Mouse (Mus musculus) forebrain, embryonic 15.5 days (tissue): ENCODE results near the gene Smpd1. TPM values are rescaled to one million over a fixed set of nuclear protein-coding genes. Genes with fewer than 3 reads are reported as not detected.
A peak's percentile ranks its signal among the peaks of the same experiment; 100 is the strongest.

Experiments
- ATAC-seq: fragments of 200-750 bp; cut with Nextera tagmentation; replicated peaks from 2 replicates; pipeline ENCODE4 v1.8.0; 2017; ENCODE audit warnings: mild to moderate bottlenecking, moderate TSS enrichment, moderate library complexity
- H3K27ac ChIP-seq: fragments of 300-500 bp; sonication (generic); replicated peaks from 2 replicates; pipeline ENCODE4 v1.5.1; 2015; ENCODE audit warnings: mild to moderate bottlenecking, inconsistent platforms
- H3K27me3 ChIP-seq: fragments of 300-500 bp; sonication (generic); 2 replicates; pipeline ENCODE4 v1.6.1; 2015; ENCODE audit warnings: inconsistent platforms
- H3K36me3 ChIP-seq: fragments of 300-500 bp; sonication (generic); 2 replicates; pipeline ENCODE4 v1.6.1; 2015; ENCODE audit warnings: mild to moderate bottlenecking, inconsistent platforms
- H3K4me1 ChIP-seq: fragments of 300-500 bp; sonication (generic); 2 replicates; pipeline ENCODE4 v1.6.1; 2015; ENCODE audit warnings: inconsistent platforms
- H3K4me2 ChIP-seq: fragments of 300-500 bp; sonication (generic); replicated peaks from 2 replicates; pipeline ENCODE4 v1.6.1; 2015; ENCODE audit warnings: mild to moderate bottlenecking, inconsistent platforms
- H3K4me3 ChIP-seq: fragments of 300-500 bp; sonication (generic); 2 replicates; pipeline ENCODE4 v1.5.1; 2015; ENCODE audit warnings: mild to moderate bottlenecking, inconsistent platforms
- H3K9ac ChIP-seq: fragments of 300-500 bp; sonication (generic); replicated peaks from 2 replicates; pipeline ENCODE4 v1.6.1; 2015; ENCODE audit warnings: mild to moderate bottlenecking, inconsistent platforms
- H3K9me3 ChIP-seq: fragments of 300-500 bp; sonication (generic); 2 replicates; pipeline ENCODE4 v1.6.1; 2016; ENCODE audit warnings: inconsistent platforms
- WGBS: fragments of 180-500 bp; shearing (Covaris S2); methylation state at CpG from one replicate; pipeline ENCODE4 v1.1.7; 2015; ENCODE audit warnings: mixed read lengths; 5-methylcytosine and 5-hydroxymethylcytosine counted together
- polyA plus RNA-seq: library from polyadenylated mRNA; unstranded; fragments of >200 nt; fragmentation: Nextera tagmentation; extraction: Ambion mirVana; gene quantifications from 2 replicates; pipeline ENCODE4 v1.2.1, GENCODE M21; 2015

The Smpd1 gene
- polyA plus RNA-seq, 1 experiment from 2014 or later = 69.8 TPM

DNA sequence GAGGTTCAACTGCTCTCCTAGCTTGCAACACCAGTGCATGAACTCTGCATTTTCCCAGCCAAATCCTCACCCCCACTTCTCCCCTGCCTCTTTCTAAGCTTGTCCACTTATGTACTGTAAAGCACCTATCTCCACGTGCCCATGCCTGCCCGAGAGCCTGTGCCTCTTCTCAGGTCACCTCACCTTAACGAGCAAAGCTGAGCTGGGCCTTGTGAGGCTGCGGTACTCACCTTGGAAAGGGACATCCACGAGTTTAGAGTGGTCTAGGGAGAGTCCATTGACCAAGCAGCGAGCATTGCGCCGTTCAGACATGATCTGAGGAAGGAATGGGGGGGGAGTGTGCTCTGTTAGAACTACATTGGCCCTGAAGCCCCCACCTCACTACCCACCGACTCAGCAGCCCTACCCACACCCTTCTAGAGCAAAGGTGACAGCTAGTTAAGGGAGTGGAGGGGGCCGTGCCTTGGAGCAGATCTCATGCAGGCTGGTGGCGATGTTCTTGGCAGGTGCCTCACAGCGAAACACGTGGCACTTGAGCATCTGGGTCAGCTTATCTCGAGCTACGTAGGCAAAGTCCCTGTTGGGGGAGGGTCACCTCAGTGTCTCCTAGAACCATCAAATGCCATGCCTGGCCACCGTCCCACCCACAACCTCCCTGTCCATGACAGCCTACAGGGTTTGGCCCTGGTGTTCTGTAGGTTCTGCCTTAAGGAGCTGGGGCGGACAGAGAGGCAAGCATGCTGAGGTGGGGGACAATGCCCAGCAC lies 11.1 kb downstream of the Smpd1 start:
- no peaks in the 10 kb centered on the region for H3K27me3 ChIP-seq
- H3K4me1 ChIP-seq = peaks cover 24% of the 10 kb centered on the region
- ATAC-seq = no peak
- 84% methylated on average over 17 of the region's 17 CpGs for WGBS
- H3K27ac ChIP-seq = no peak overlapping the region
- H3K9me3 ChIP-seq = no peaks in the 10 kb centered on the region
- H3K4me2 ChIP-seq = no peak overlapping the region
- H3K4me3 ChIP-seq = no peak overlapping the region
- peaks cover 65% of the 10 kb centered on the region for H3K36me3 ChIP-seq
- no peak overlapping the region for H3K9ac ChIP-seq

DNA sequence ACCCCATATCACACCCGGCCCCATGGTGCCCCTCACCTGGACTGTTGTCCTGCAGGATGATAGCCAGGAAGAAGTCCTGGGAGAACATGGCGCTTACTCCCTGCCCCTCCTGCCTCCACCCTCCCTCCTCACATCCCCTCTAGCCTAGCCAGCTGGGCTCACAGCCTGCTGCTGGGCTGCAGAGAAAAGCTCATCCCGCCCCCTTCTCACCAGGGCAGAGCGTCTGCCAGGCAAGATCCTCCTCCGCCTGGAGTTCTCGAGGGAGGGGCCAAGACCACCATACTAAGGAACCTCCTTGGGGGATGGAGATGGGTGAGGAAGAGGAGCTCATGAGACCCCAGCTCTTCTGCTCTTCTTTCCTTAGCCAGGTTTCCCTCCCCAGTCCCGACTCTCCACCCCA lies 14.4 kb downstream of the Smpd1 start:
- H3K4me3 ChIP-seq = peak overlapping the region; percentile 30
- peaks cover 38% of the 10 kb centered on the region for H3K4me1 ChIP-seq
- H3K27me3 ChIP-seq = no peaks in the 10 kb centered on the region
- peak overlapping the region; percentile 34 for H3K9ac ChIP-seq
- H3K27ac ChIP-seq = peak overlapping the region; percentile 83
- H3K36me3 ChIP-seq = peaks cover 49% of the 10 kb centered on the region
- 11% methylated on average over 7 of the region's 7 CpGs for WGBS
- H3K4me2 ChIP-seq = peak overlapping the region; percentile 45
- H3K9me3 ChIP-seq = no peaks in the 10 kb centered on the region
- peak; percentile 65 for ATAC-seq

DNA sequence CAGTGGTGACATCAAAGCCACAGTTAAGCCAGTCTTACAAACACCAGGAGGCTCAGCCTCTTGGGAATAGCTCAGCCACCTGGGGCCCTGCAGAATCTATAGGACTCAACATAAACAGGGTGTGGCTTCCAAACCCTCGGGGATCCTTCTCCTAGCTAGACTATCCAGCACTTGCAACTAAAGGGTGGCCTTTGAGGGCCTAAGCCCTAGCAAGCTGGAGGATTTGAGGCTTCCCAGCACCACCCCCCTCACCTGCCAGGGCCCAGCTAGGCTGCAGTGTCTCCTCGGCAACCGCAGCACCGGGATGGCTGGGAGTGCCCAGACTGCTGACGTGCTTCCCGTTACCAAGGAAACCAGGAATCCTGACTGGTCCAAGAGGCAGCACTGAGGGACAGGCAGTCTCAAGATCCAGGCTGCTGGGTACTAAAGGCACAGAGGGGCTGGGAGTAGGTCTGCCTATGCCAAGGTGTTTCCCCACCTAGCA lies 14.9 kb downstream of the Smpd1 start:
- H3K27ac ChIP-seq = peak overlapping the region; percentile 83
- H3K4me3 ChIP-seq = peak overlapping the region; percentile 30
- WGBS = 3% methylated on average over 6 of the region's 6 CpGs
- ATAC-seq = peak; percentile 90
- H3K4me2 ChIP-seq = peak overlapping the region; percentile 45
- peaks cover 38% of the 10 kb centered on the region for H3K4me1 ChIP-seq
- peaks cover 49% of the 10 kb centered on the region for H3K36me3 ChIP-seq
- no peaks in the 10 kb centered on the region for H3K9me3 ChIP-seq
- no peaks in the 10 kb centered on the region for H3K27me3 ChIP-seq
- peak overlapping the region; percentile 34 for H3K9ac ChIP-seq

DNA sequence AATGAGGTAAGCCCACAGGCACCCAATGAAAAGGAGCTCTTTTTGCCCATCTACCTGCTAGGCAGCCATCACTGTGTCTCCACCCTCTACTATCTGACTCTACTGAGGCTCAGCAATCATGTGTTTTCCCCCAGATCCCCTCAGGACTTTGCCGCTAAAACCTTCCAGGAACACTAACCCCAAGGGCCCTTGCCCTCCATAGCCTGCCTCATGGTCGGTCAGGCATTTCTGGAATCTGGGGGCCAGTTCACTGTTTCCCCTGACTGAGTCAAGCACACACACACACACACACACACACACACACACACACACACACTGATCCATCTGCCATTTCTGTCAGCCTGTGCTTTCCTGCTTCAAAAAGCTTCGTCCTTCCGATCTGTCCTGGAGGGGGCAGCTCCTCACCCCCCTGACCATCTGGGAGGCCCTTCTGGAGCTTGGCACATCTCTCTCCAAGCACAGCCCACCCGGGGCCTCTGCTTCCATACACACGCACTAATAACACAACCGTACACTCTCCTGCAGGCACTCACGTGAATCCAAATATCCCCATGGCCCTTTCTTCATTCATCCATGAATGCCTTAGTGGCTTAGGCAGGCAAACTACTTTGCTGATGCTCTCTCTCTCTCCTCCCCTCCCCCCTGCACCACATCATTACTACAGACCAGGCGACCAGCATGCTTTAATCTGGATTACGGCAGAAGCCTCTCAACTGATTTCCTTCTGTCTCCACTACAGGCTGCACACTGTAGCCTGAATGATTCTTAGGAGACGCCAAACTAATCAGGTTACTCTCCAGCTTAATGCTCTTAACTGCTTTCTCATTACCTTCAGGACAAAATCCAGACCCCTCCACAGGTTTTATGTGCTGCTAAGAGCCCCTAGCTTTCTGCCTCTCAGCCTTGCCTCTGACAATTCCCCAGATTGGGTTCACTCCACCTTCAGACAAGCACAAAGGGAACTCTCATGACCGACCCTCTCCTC lies 15.6 kb downstream of the Smpd1 start:
- peak overlapping the region; percentile 30 for H3K4me3 ChIP-seq
- no peaks in the 10 kb centered on the region for H3K9me3 ChIP-seq
- no peaks in the 10 kb centered on the region for H3K27me3 ChIP-seq
- WGBS = 8% methylated on average over 12 of the region's 12 CpGs
- H3K4me1 ChIP-seq = peaks cover 38% of the 10 kb centered on the region
- ATAC-seq = peak; percentile 33
- H3K4me2 ChIP-seq = peak overlapping the region; percentile 45
- peaks cover 44% of the 10 kb centered on the region for H3K36me3 ChIP-seq
- peak overlapping the region; percentile 83 for H3K27ac ChIP-seq
- peak overlapping the region; percentile 34 for H3K9ac ChIP-seq

DNA sequence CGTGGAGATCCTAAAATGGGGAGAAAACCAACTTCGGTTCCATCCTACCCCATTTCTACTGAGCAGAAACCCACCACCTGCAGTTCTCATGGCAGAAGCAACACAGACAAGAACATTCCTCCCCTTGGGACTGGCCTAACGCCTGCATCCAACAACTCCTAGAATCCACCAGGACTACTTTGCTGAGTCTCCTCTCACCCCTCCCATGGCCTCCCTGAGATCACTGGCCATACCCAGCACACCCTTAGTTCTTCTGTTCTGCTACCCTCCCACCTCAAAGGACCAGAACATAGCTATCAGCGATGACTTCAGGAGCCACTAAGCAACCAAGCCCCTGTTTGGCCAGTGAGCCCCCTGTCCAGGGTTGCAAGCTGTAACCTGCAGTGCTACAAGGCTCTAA lies 16.6 kb downstream of the Smpd1 start:
- no peak overlapping the region for H3K4me3 ChIP-seq
- H3K9me3 ChIP-seq = no peaks in the 10 kb centered on the region
- H3K4me2 ChIP-seq = peak overlapping the region; percentile 45
- H3K27me3 ChIP-seq = no peaks in the 10 kb centered on the region
- 75% methylated on average over 4 of the region's 4 CpGs for WGBS
- peaks cover 38% of the 10 kb centered on the region for H3K4me1 ChIP-seq
- peaks cover 34% of the 10 kb centered on the region for H3K36me3 ChIP-seq
- H3K9ac ChIP-seq = 0 out of 2 replicates have a peak overlapping the region, but pooled peaks have one; percentile 34
- H3K27ac ChIP-seq = peak overlapping the region; percentile 83
- no peak for ATAC-seq

DNA sequence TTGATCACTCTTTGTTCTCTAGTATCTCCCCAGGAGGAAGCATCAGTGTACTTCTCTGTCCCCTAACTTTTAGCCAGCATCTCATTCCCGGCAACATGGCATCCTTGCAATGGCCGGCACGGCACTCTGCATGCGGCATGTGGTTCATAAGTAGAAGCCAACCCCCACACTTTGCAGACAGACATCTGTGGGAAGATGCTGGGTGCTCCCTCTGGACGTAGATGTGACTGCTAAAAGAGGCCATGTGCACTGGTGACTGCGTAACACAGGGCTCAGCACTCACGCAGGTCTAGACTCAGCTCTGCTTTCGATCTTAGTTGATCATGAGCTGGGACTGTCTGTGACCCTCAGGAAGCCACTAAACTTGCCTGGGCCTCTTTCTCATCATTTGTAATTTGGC lies 18.8 kb downstream of the Smpd1 start:
- Histone ChIP-seq H3K9me3 (no peaks in the 10 kb centered on the region), H3K9ac (no peak overlapping the region), H3K36me3 (peaks cover 15% of the 10 kb centered on the region), H3K27me3 (no peaks in the 10 kb centered on the region), H3K4me2 (no peak overlapping the region), H3K27ac (no peak overlapping the region), H3K4me3 (no peak overlapping the region), H3K4me1 (peaks cover 39% of the 10 kb centered on the region)
- no peak for ATAC-seq
- WGBS = 91% methylated on average over 8 of the region's 8 CpGs

DNA sequence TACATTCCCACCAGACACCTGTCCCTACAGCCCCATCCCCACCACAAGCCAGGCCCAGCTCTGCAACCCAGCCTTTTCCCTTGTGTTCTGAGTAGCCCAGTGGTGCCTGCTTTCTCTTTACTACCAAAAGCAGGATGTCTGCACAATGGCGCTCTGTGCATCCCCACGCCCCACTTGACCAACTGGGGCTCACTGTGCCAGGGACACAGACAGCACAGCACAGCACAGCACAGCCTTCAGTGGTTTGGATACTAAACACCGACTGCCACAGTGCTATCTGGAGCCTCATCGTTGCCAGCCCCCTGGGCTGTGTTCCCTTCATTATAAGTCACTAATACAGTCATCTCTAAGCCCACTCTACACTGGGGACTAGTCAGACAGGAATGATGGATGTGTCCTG lies 20.4 kb downstream of the Smpd1 start:
- no peak overlapping the region for H3K4me3 ChIP-seq
- peaks cover 15% of the 10 kb centered on the region for H3K36me3 ChIP-seq
- no peak overlapping the region for H3K4me2 ChIP-seq
- ATAC-seq = no peak
- H3K27me3 ChIP-seq = no peaks in the 10 kb centered on the region
- 85% methylated on average over 4 of the region's 4 CpGs for whole genome bisulfite sequencing
- no peaks in the 10 kb centered on the region for H3K9me3 ChIP-seq
- H3K9ac ChIP-seq = no peak overlapping the region
- H3K4me1 ChIP-seq = peaks cover 40% of the 10 kb centered on the region
- H3K27ac ChIP-seq = no peak overlapping the region

DNA sequence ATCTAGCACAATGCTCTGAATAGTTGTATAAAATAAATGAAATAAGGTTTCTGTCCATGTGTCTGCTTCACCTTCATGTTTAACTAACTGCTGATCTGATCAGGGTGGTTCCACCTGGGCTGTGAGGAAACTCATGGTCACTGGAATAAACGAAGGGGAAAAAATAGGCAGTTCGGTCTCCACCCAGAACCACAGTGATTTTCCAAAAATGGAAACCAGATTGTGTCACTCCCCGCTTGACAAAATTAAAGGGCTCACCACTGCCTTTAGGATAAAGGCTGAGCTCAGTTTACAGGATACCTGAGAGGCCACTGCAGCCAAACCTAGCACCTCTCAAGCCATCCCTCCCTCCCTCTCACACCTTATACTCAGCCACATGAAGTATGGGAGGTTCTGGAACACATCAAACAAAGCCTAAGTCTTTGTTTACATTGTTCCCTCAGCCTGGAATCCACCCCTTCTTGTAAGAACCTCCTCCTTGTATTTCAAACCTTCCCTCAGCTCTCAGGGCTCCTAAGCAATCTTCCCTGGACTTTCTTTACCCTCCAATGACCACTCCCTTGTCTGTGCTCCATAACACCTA lies 22.1 kb downstream of the Smpd1 start:
- Histone ChIP-seq H3K27ac (no peak overlapping the region), H3K4me2 (no peak overlapping the region), H3K9me3 (no peaks in the 10 kb centered on the region), H3K4me3 (no peak overlapping the region), H3K27me3 (no peaks in the 10 kb centered on the region), H3K36me3 (peaks cover 15% of the 10 kb centered on the region), H3K9ac (no peak overlapping the region), H3K4me1 (peaks cover 34% of the 10 kb centered on the region)
- 85% methylated on average over 3 of the region's 3 CpGs for WGBS
- no peak for ATAC-seq

DNA sequence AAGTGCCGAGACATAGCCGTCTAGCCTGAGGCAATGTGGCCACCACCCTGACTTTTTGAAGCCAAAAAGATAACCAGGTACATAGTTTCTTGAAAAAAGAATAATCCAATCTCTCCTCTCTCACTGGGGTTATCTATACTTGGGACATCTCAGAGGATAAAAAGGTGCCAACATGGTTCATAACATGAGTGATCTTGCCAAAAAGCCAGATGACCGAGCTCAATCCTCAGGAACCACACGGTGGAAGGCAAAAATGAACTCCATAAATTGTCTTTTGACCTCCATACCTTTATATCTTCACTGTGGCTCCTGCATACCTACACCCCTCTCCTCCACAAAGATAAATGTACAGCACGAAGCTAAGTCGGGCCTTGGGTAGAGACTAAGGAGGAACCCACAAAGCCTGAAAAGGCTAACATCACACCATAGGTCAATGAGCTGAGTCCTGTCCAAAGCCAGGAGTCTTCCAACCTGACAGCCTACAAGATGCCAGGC lies 23.3 kb downstream of the Smpd1 start:
- Histone ChIP-seq H3K27me3 (no peaks in the 10 kb centered on the region), H3K36me3 (peaks cover 15% of the 10 kb centered on the region), H3K4me1 (peaks cover 33% of the 10 kb centered on the region), H3K4me2 (no peak overlapping the region), H3K4me3 (no peak overlapping the region), H3K27ac (no peak overlapping the region), H3K9me3 (no peaks in the 10 kb centered on the region), H3K9ac (no peak overlapping the region)
- no peak for ATAC-seq
- 95% methylated on average over 6 of the region's 6 CpGs for WGBS

DNA sequence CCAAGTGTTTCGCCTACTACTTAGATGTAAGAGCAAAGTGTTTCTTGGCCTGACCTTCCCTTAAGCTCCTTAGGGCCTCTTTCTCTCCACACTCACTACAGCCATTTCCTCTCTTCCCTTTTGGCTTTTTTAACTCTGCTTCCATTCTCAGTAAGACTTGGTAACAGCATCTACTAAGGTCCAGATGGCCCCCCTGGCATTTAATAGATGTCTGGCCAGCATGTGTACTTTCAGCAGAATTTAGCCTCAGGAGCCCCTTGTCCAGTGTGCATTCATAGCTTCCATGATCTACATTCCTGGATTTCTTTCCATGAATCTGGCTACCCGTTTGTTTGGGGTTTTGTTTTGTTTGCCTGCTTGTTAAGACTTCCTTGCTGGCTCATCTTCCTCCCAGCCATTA lies 24.3 kb downstream of the Smpd1 start:
- Histone ChIP-seq H3K9me3 (no peaks in the 10 kb centered on the region), H3K36me3 (peaks cover 8% of the 10 kb centered on the region), H3K9ac (no peak overlapping the region), H3K27ac (no peak overlapping the region), H3K4me2 (no peak overlapping the region), H3K4me3 (no peak overlapping the region), H3K4me1 (peaks cover 33% of the 10 kb centered on the region), H3K27me3 (no peaks in the 10 kb centered on the region)
- ATAC-seq = no peak
- 72% methylated on average over 2 of the region's 2 CpGs for WGBS

DNA sequence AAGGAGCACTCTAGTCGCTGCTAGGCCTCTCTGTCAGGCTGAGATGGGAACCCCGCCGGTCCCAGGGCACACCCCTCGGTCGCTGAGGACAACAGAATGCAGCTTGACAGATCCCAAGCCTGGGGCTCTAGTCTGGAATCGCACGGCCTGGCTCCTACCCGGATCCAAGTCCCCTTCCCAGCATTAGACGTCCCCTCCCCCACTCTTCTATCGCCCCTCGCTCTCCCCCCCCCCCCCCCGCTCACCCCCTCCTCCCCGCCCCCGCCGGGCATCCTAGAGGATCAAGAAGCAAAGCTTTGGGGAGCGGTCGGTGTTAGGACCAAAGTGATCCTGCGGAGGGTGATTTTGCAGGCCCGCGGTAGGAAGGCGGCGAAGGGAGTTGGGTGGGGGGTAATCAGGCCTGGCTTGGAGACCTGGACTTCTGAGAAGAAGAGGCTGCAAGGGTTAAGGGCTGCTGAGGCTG lies 26.5 kb downstream of the Smpd1 start:
- no peaks in the 10 kb centered on the region for H3K9me3 ChIP-seq
- peak overlapping the region; percentile 48 for H3K4me2 ChIP-seq
- H3K9ac ChIP-seq = peak overlapping the region; percentile 80
- H3K4me1 ChIP-seq = peaks cover 33% of the 10 kb centered on the region
- H3K27ac ChIP-seq = peak overlapping the region; percentile 91
- ATAC-seq = peak; percentile 72
- H3K36me3 ChIP-seq = no peaks in the 10 kb centered on the region
- 0% methylated on average over 16 of the region's 22 CpGs for WGBS
- peak overlapping the region; percentile 64 for H3K4me3 ChIP-seq
- H3K27me3 ChIP-seq = no peaks in the 10 kb centered on the region
